Mouse (Mus musculus) E14TG2a.4 (cell line): ENCODE data around the gene Lhfpl5.

Source experiments
- H3K27me3 ChIP-seq: 2 replicates; pipeline ENCODE4 v1.6.1; 2014; ENCODE audit warnings: low read length, control low read depth; ENCODE audit not compliant: insufficient read depth
- H3K36me3 ChIP-seq: 2 replicates; pipeline ENCODE4 v1.6.1; 2014; ENCODE audit warnings: low read length, control low read depth; ENCODE audit not compliant: insufficient read depth
- H3K4me1 ChIP-seq: replicated peaks from 2 replicates; pipeline ENCODE4 v1.6.1; 2014; ENCODE audit warnings: low read depth, low read length, control low read depth
- H3K4me3 ChIP-seq: replicated peaks from 2 replicates; pipeline ENCODE4 v1.5.1; 2014; ENCODE audit warnings: mild to moderate bottlenecking, low read length
- H3K9me3 ChIP-seq: 2 replicates; pipeline ENCODE4 v1.6.1; 2014; ENCODE audit warnings: low read length, control low read depth
- CTCF ChIP-seq: conservative IDR thresholded peaks from 2 replicates; pipeline ENCODE4 v1.5.1; 2014; ENCODE audit warnings: low read length
- NANOG ChIP-seq: IDR thresholded peaks from 2 replicates; pipeline ENCODE4 v1.6.1; 2014; ENCODE audit warnings: borderline replicate concordance, low read length, mixed read lengths
- POU5F1 ChIP-seq: IDR thresholded peaks from 2 replicates; pipeline ENCODE4 v1.6.1; 2014; ENCODE audit warnings: low read length, borderline replicate concordance

Gene Lhfpl5

GRCm38 (mm10) chr17:28590596-28590995 lies 15.2 kb downstream of the Lhfpl5 start:
- Histone ChIP-seq H3K4me3 (0 out of 2 replicates have a peak overlapping the region, but pooled peaks have one; percentile 5), H3K9me3 (no peaks in the 10 kb centered on the region), H3K27me3 (no peaks in the 10 kb centered on the region), H3K4me1 (peaks cover 98% of the 10 kb centered on the region), H3K36me3 (peaks cover 85% of the 10 kb centered on the region)
- no peak for TF ChIP-seq POU5F1
- no peak for TF ChIP-seq CTCF
- no peak for TF ChIP-seq NANOG

- H3K27me3 ChIP-seq = no peaks in the 10 kb centered on the region
- TF ChIP-seq NANOG = no peak
- TF ChIP-seq CTCF = no peak
- no peak for TF ChIP-seq POU5F1
- peak overlapping the region; percentile 37; the same call in 1 of the 2 replicates for H3K4me3 ChIP-seq
- peaks cover 88% of the 10 kb centered on the region for H3K36me3 ChIP-seq
- peaks cover 96% of the 10 kb centered on the region for H3K4me1 ChIP-seq
- H3K9me3 ChIP-seq = no peaks in the 10 kb centered on the region
Measured at GRCm38 (mm10) chr17:28591476-28591875, 16.0 kb downstream of the Lhfpl5 start.

GRCm38 (mm10) chr17:28592998-28593397 lies 17.6 kb downstream of the Lhfpl5 start:
- peaks cover 89% of the 10 kb centered on the region for H3K36me3 ChIP-seq
- H3K4me1 ChIP-seq = peaks cover 87% of the 10 kb centered on the region
- H3K4me3 ChIP-seq = 0 out of 2 replicates have a peak overlapping the region, but pooled peaks have one; percentile 27
- H3K27me3 ChIP-seq = no peaks in the 10 kb centered on the region
- TF ChIP-seq NANOG = no peak
- peak; percentile 98 for TF ChIP-seq CTCF
- no peak for TF ChIP-seq POU5F1
- no peaks in the 10 kb centered on the region for H3K9me3 ChIP-seq

- no peak for TF ChIP-seq CTCF
- TF ChIP-seq NANOG = no peak
- no peak for TF ChIP-seq POU5F1
- H3K27me3 ChIP-seq = no peaks in the 10 kb centered on the region
Measured at GRCm38 (mm10) chr17:28593965-28594364, 18.5 kb downstream of the Lhfpl5 start.

GRCm38 (mm10) chr17:28600780-28601179 lies 25.3 kb downstream of the Lhfpl5 start:
- Histone ChIP-seq H3K27me3 (no peaks in the 10 kb centered on the region), H3K4me1 (peaks cover 39% of the 10 kb centered on the region)
- TF ChIP-seq POU5F1 = no peak
- TF ChIP-seq CTCF = no peak
- TF ChIP-seq NANOG = no peak

More at GRCm38 (mm10) chr17:28593965-28594364, 18.5 kb downstream of the Lhfpl5 start:
- peaks cover 87% of the 10 kb centered on the region for H3K36me3 ChIP-seq
- H3K4me1 ChIP-seq = peaks cover 82% of the 10 kb centered on the region
- H3K4me3 ChIP-seq = 0 out of 2 replicates have a peak overlapping the region, but pooled peaks have one; percentile 27
- no peaks in the 10 kb centered on the region for H3K9me3 ChIP-seq

GRCm38 (mm10) chr17:28601557-28602250 lies 26.3 kb downstream of the Lhfpl5 start:
- TF ChIP-seq CTCF (no peak), POU5F1 (no peak), NANOG (no peak)

More at GRCm38 (mm10) chr17:28600780-28601179, 25.3 kb downstream of the Lhfpl5 start:
- peaks cover 95% of the 10 kb centered on the region for H3K36me3 ChIP-seq
- H3K9me3 ChIP-seq = no peaks in the 10 kb centered on the region
- H3K4me3 ChIP-seq = no peak overlapping the region

GRCm38 (mm10) chr17:28609543-28609942 lies 34.1 kb downstream of the Lhfpl5 start:
- no peak for TF ChIP-seq POU5F1
- TF ChIP-seq CTCF = no peak
- no peak for TF ChIP-seq NANOG
- Histone ChIP-seq H3K36me3 (peaks cover 69% of the 10 kb centered on the region), H3K9me3 (no peaks in the 10 kb centered on the region), H3K4me1 (peaks cover 38% of the 10 kb centered on the region), H3K27me3 (no peaks in the 10 kb centered on the region), H3K4me3 (no peak overlapping the region)

More at GRCm38 (mm10) chr17:28601557-28602250, 26.3 kb downstream of the Lhfpl5 start:
- peaks cover 34% of the 10 kb centered on the region for H3K4me1 ChIP-seq
- H3K27me3 ChIP-seq = no peaks in the 10 kb centered on the region
- peaks cover 95% of the 10 kb centered on the region for H3K36me3 ChIP-seq
- no peaks in the 10 kb centered on the region for H3K9me3 ChIP-seq
- H3K4me3 ChIP-seq = no peak overlapping the region

- H3K4me1 ChIP-seq = peaks cover 56% of the 10 kb centered on the region
- H3K4me3 ChIP-seq = no peak overlapping the region
- no peaks in the 10 kb centered on the region for H3K27me3 ChIP-seq
- no peak for TF ChIP-seq CTCF
- no peak for TF ChIP-seq POU5F1
- no peak for TF ChIP-seq NANOG
- H3K9me3 ChIP-seq = no peaks in the 10 kb centered on the region
- peaks cover 65% of the 10 kb centered on the region for H3K36me3 ChIP-seq
Measured at GRCm38 (mm10) chr17:28612603-28613002, 37.2 kb downstream of the Lhfpl5 start.

- no peaks in the 10 kb centered on the region for H3K9me3 ChIP-seq
- no peaks in the 10 kb centered on the region for H3K27me3 ChIP-seq
- TF ChIP-seq CTCF = no peak
- TF ChIP-seq NANOG = no peak
- no peak for TF ChIP-seq POU5F1
- peaks cover 61% of the 10 kb centered on the region for H3K4me1 ChIP-seq
- H3K36me3 ChIP-seq = peaks cover 65% of the 10 kb centered on the region
- no peak overlapping the region for H3K4me3 ChIP-seq
Measured at GRCm38 (mm10) chr17:28613096-28613495, 37.7 kb downstream of the Lhfpl5 start.
